Mouse (Mus musculus): ENCODE measurements around the gene Sned1.

DNA sequence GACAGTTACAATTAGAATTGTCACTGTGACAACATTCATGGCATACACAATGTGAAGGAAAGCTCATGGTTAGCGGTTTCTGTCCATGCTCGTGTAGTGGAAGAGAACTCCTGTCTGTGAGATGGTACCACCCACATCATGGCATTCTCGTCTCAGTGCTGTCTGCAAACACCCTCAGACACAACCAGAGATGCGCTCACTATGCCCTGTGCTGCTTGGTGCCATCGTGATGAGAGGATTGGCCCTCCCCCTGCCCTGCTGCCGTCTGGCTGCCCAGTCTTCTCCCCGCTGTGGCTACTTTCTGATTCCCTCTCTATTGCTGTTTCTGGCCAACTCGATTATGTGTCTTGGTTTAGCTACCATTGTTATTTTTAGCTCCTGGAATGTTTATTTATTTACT is 56.4 kb downstream of the Sned1 start:
- TF ChIP-seq GATA1 (IDR thresholded peaks at IDR 0.05; ENCODE audit: borderline replicate concordance, low read length): no peak
- no peak for TF ChIP-seq FLI1 (IDR thresholded peaks at IDR 0.05; ENCODE audit: low read length)
